Mouse (Mus musculus): ENCODE results near the gene Tmco4. TPM values are rescaled to one million over a fixed set of nuclear protein-coding genes. Genes with fewer than 3 reads are reported as not detected.
"Not testable (repeated sequence)": the region's sequence is repeated elsewhere in the genome, so short reads cannot be mapped to it uniquely, and the experiment has no call there.

The Tmco4 gene
- polyA plus RNA-seq, 1 experiment from 2014 or later: 1.5 TPM

- 69% methylated on average over 2 of the region's 2 CpGs for WGBS (ENCODE audit: insufficient replicate concordance)
- not testable (repeated sequence) for H3K36me3 ChIP-seq, DNase-seq
These were observed 1.9 kb downstream of the Tmco4 start for GRCm38 (mm10) chr4:138974540-138974939.

DNA sequence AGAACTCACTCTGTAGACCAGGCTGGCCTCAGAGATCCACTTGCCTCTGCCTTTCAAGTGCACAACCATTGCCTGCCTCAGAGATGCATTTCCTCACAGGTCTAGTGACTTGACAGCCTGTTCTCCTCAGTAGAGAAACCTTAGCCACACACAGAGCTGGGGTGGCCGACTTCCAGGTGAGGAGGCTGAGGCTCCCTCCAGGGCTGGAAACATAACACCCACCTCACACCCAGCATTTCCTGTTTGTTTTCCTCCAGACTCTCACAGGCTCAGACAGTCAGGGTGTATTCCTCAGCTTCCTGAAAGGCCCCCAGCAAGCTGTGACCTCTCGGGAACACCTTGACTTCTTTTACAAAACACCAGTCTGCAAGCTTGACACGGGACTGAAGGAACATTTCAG is 2.5 kb downstream of the Tmco4 start:
- ATAC-seq (ENCODE audit: low read depth) (no peak), DNase-seq (no peak)
- Histone ChIP-seq H3K4me1 (replicated peaks) (peaks cover 24% of the 10 kb centered on the region), H3K36me3 (no peaks in the 10 kb centered on the region), H3K4me2 (no peak overlapping the region), H3K4me3 (replicated peaks) (no peak overlapping the region), H3K9me3 (replicated peaks) (no peaks in the 10 kb centered on the region), H3K9ac (no peak overlapping the region), H3K27me3 (no peaks in the 10 kb centered on the region), H3K27ac (no peak overlapping the region)
- WGBS (ENCODE audit: insufficient replicate concordance): 43% methylated on average over 3 of the region's 3 CpGs

More at GRCm38 (mm10) chr4:138974540-138974939, 1.9 kb downstream of the Tmco4 start:
- not testable (repeated sequence) for ATAC-seq (ENCODE audit: low read depth); H3K4me3 ChIP-seq (replicated peaks); H3K9ac ChIP-seq; H3K9me3 ChIP-seq (replicated peaks); H3K27ac ChIP-seq; H3K4me2 ChIP-seq; H3K27me3 ChIP-seq
- peaks cover 24% of the 10 kb centered on the region for H3K4me1 ChIP-seq (replicated peaks)

GRCm38 (mm10) chr4:138976046-138976445 is 3.4 kb downstream of the Tmco4 start:
- DNase-seq: no peak
- WGBS (ENCODE audit: insufficient replicate concordance): 75% methylated on average over 6 of the region's 6 CpGs
- H3K27ac ChIP-seq: no peak overlapping the region

DNA sequence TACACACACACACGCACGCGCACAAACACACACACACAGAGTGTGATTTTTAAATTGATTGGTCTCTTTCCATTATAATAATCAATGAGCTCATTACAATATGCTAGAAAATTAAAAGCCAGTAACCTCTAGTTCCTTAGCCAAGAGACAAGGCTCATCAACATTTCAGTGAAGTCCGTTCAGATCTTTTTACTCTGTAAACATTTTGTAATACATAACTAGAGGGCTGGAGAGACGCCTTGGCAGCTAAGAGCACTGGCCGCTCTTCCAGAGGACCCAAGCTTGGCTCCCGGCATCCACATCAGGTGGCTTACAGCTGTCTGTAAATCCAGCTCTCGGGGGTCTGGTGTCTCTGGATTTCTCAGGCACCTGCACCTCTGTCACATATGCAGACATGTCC is 7.3 kb downstream of the Tmco4 start:
- no peak overlapping the region for H3K9ac ChIP-seq
- no peaks in the 10 kb centered on the region for H3K36me3 ChIP-seq
- H3K9me3 ChIP-seq (replicated peaks): no peaks in the 10 kb centered on the region
- H3K4me1 ChIP-seq (replicated peaks): peaks cover 3% of the 10 kb centered on the region; the same call in 1 of the 2 replicates
- no peak overlapping the region for H3K4me3 ChIP-seq (replicated peaks)
- no peak overlapping the region for H3K27ac ChIP-seq
- H3K4me2 ChIP-seq: no peak overlapping the region
- no peak for DNase-seq
- no peaks in the 10 kb centered on the region for H3K27me3 ChIP-seq
- ATAC-seq (ENCODE audit: low read depth): no peak
- WGBS (ENCODE audit: insufficient replicate concordance): 76% methylated on average over 8 of the region's 8 CpGs

More at GRCm38 (mm10) chr4:138976046-138976445, 3.4 kb downstream of the Tmco4 start:
- Histone ChIP-seq H3K9ac (no peak overlapping the region), H3K4me1 (replicated peaks) (peaks cover 24% of the 10 kb centered on the region), H3K4me3 (replicated peaks) (no peak overlapping the region), H3K4me2 (no peak overlapping the region), H3K9me3 (replicated peaks) (no peaks in the 10 kb centered on the region), H3K36me3 (no peaks in the 10 kb centered on the region), H3K27me3 (no peaks in the 10 kb centered on the region)
- ATAC-seq (ENCODE audit: low read depth): no peak

- H3K4me1 ChIP-seq (replicated peaks): peaks cover 3% of the 10 kb centered on the region; the same call in 1 of the 2 replicates
- no peaks in the 10 kb centered on the region for H3K36me3 ChIP-seq
- no peak overlapping the region for H3K9ac ChIP-seq
- H3K4me3 ChIP-seq (replicated peaks): no peak overlapping the region
- 29% methylated on average over 12 of the region's 12 CpGs for WGBS (ENCODE audit: insufficient replicate concordance)
- no peaks in the 10 kb centered on the region for H3K9me3 ChIP-seq (replicated peaks)
- no peak overlapping the region for H3K27ac ChIP-seq
- H3K27me3 ChIP-seq: no peaks in the 10 kb centered on the region
- ATAC-seq (ENCODE audit: low read depth) (no peak), DNase-seq (peak; percentile 14)
- peak overlapping the region; percentile 15 for H3K4me2 ChIP-seq
These were observed 8.2 kb downstream of the Tmco4 start for GRCm38 (mm10) chr4:138980771-138981420.

- no peak for DNase-seq
- H3K4me3 ChIP-seq (replicated peaks): no peak overlapping the region
- no peak overlapping the region for H3K27ac ChIP-seq
- H3K4me2 ChIP-seq: no peak overlapping the region
- H3K27me3 ChIP-seq: no peaks in the 10 kb centered on the region
- no peaks in the 10 kb centered on the region for H3K36me3 ChIP-seq
- WGBS (ENCODE audit: insufficient replicate concordance): 59% methylated on average over 3 of the region's 3 CpGs
- H3K9ac ChIP-seq: no peak overlapping the region
- H3K4me1 ChIP-seq (replicated peaks): peaks cover 7% of the 10 kb centered on the region; the same call in 1 of the 2 replicates
- H3K9me3 ChIP-seq (replicated peaks): no peaks in the 10 kb centered on the region
- ATAC-seq (ENCODE audit: low read depth): no peak
These were observed 10.7 kb downstream of the Tmco4 start for GRCm38 (mm10) chr4:138983422-138983821.

DNA sequence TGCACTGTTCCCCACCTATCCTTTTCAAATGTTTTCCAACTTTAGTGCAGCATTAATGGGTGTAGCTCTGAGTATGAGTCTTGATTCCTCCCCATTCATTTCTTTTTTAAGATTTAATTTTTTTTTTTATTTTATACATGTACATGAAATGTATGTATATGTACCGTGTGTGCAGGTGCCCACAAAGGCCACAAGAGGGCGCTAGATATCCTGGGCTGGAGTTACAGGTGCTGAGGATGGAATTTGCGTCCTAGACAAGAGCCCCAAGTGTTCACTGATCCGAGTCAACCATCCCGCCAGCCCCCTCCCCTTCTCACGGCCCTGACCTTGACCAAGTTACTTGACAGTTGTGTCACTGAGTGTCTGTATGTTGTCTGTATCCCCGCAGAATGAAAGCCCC is 12.1 kb downstream of the Tmco4 start:
- Histone ChIP-seq H3K9ac (no peak overlapping the region), H3K36me3 (no peaks in the 10 kb centered on the region), H3K4me2 (no peak overlapping the region), H3K27ac (no peak overlapping the region), H3K4me1 (replicated peaks) (peaks cover 7% of the 10 kb centered on the region; the same call in 1 of the 2 replicates), H3K4me3 (replicated peaks) (no peak overlapping the region), H3K9me3 (replicated peaks) (no peaks in the 10 kb centered on the region), H3K27me3 (no peaks in the 10 kb centered on the region)
- 70% methylated on average over 7 of the region's 7 CpGs for WGBS (ENCODE audit: insufficient replicate concordance)
- ATAC-seq (ENCODE audit: low read depth): no peak
- DNase-seq: no peak

- ATAC-seq (ENCODE audit: low read depth) (peak; percentile 53; the same call in 1 of the 2 replicates), DNase-seq (no peak)
- Histone ChIP-seq H3K4me2 (no peak overlapping the region), H3K4me3 (replicated peaks) (no peak overlapping the region), H3K4me1 (replicated peaks) (peaks cover 4% of the 10 kb centered on the region; the same call in 1 of the 2 replicates), H3K9ac (no peak overlapping the region), H3K27ac (no peak overlapping the region), H3K27me3 (no peaks in the 10 kb centered on the region), H3K36me3 (no peaks in the 10 kb centered on the region), H3K9me3 (replicated peaks) (no peaks in the 10 kb centered on the region)
- WGBS (ENCODE audit: insufficient replicate concordance): 66% methylated on average over 5 of the region's 5 CpGs
These were observed 13.6 kb downstream of the Tmco4 start for GRCm38 (mm10) chr4:138986280-138986679.

DNA sequence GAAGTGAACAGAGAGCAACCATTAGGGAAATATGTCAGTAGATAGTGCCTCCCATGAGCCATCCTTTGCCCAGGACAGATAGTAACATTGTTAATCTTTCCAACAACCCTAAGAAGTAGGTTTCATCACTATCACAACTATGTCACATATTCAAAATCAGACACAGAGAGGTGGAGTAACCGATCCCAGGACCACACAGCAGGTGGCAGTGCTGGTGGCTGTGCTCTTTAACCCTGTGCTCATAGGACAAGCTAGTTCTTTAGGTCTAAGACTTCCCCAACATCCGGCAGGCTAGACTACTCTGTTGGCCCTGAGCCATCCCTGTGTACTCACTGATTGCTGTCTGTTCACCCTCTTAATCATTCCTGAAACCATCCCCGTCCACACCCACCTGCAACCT is 21.7 kb downstream of the Tmco4 start:
- no peak overlapping the region for H3K9ac ChIP-seq
- H3K4me2 ChIP-seq: no peak overlapping the region
- no peaks in the 10 kb centered on the region for H3K4me1 ChIP-seq (replicated peaks)
- H3K27me3 ChIP-seq: no peaks in the 10 kb centered on the region
- no peaks in the 10 kb centered on the region for H3K9me3 ChIP-seq (replicated peaks)
- ATAC-seq (ENCODE audit: low read depth) (no peak), DNase-seq (no peak)
- H3K27ac ChIP-seq: no peak overlapping the region
- peaks cover 4% of the 10 kb centered on the region; the same call in 1 of the 2 replicates for H3K36me3 ChIP-seq
- 65% methylated on average over 3 of the region's 3 CpGs for WGBS (ENCODE audit: insufficient replicate concordance)
- no peak overlapping the region for H3K4me3 ChIP-seq (replicated peaks)

- no peak for ATAC-seq (ENCODE audit: low read depth)
- Histone ChIP-seq H3K27ac (no peak overlapping the region), H3K9me3 (replicated peaks) (no peaks in the 10 kb centered on the region), H3K4me1 (replicated peaks) (0 out of 2 replicates have a peak, but pooled peaks cover 6% of the 10 kb centered on the region), H3K27me3 (no peaks in the 10 kb centered on the region), H3K4me2 (no peak overlapping the region), H3K36me3 (peaks cover 4% of the 10 kb centered on the region; the same call in 1 of the 2 replicates), H3K4me3 (replicated peaks) (no peak overlapping the region), H3K9ac (no peak overlapping the region)
- DNase-seq: no peak
- 62% methylated on average over 5 of the region's 5 CpGs for WGBS (ENCODE audit: insufficient replicate concordance)
These were observed 23.7 kb downstream of the Tmco4 start for GRCm38 (mm10) chr4:138996410-138996809.

- no peak overlapping the region for H3K9ac ChIP-seq
- H3K4me3 ChIP-seq (replicated peaks): no peak overlapping the region
- H3K4me1 ChIP-seq (replicated peaks): 0 out of 2 replicates have a peak, but pooled peaks cover 6% of the 10 kb centered on the region
- H3K36me3 ChIP-seq: peaks cover 4% of the 10 kb centered on the region; the same call in 1 of the 2 replicates
- no peak for ATAC-seq (ENCODE audit: low read depth)
- 72% methylated on average over 4 of the region's 4 CpGs for WGBS (ENCODE audit: insufficient replicate concordance)
- H3K27me3 ChIP-seq: no peaks in the 10 kb centered on the region
- no peak overlapping the region for H3K4me2 ChIP-seq
- H3K27ac ChIP-seq: no peak overlapping the region
- H3K9me3 ChIP-seq (replicated peaks): no peaks in the 10 kb centered on the region
- DNase-seq: no peak
These were observed 24.4 kb downstream of the Tmco4 start for GRCm38 (mm10) chr4:138997121-138997520.

GRCm38 (mm10) chr4:138998611-138999010 is 25.9 kb downstream of the Tmco4 start:
- 73% methylated on average over 11 of the region's 11 CpGs for WGBS (ENCODE audit: insufficient replicate concordance)
- H3K4me3 ChIP-seq (replicated peaks): no peak overlapping the region
- no peak for ATAC-seq (ENCODE audit: low read depth)

More at GRCm38 (mm10) chr4:138998611-138999010, 25.9 kb downstream of the Tmco4 start:
- Histone ChIP-seq H3K9ac (no peak overlapping the region), H3K27me3 (no peaks in the 10 kb centered on the region), H3K4me1 (replicated peaks) (0 out of 2 replicates have a peak, but pooled peaks cover 6% of the 10 kb centered on the region), H3K4me2 (no peak overlapping the region), H3K36me3 (peaks cover 4% of the 10 kb centered on the region; the same call in 1 of the 2 replicates), H3K9me3 (replicated peaks) (no peaks in the 10 kb centered on the region), H3K27ac (no peak overlapping the region)
- no peak for DNase-seq
